Mouse (Mus musculus) heart, adult 9 months (tissue): ENCODE measurements around the gene Afap1l2.
A peak's percentile ranks its signal among the peaks of the same experiment; 100 is the strongest.

Experiments used
- DNase-seq, 2 experiments: peaks; one replicate each; pipeline ENCODE4 v3.0.0; 2022; ENCODE audit warnings: low spot score in 2 of 2

The Afap1l2 gene

DNA sequence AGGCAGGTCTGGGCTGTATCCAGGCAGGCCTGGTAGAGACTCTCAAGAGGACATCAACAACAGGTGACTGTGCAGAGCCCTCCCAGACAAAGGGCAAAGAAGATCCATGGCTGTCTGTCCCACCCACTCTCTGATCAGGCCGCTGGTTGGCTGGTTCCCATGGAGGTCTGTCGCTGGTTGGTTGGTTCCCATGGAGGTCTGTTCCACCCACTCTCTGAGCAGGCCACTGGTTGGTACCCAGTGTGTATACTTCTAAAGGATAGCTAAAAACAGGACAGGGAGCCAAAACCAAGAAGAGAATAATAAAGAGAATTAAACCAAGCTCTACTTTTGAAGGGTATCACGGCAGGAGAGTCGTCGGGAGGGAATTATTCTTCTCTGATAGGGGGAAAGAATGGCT lies 31.5 kb downstream of the Afap1l2 start:
- no peak for DNase-seq

DNA sequence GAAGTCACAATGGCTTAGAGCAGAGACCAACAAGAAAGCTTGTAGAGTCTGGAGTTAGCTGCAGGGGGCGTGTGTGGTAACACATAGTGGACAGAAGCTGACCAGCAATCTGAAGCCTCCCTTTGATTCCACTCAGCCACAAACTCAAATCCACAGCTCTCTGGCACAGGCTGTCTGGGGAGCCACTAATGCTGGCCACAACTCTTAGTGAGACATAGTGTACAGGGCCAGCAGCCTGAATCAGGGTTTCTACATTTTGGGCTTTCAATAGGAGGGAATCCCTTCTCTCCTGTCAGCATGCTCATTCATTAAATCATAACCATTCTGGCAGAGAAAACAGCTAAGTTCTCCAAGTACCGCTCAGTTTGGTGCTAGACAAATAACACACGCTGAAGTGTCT lies 32.5 kb downstream of the Afap1l2 start:
- no peak for DNase-seq

DNA sequence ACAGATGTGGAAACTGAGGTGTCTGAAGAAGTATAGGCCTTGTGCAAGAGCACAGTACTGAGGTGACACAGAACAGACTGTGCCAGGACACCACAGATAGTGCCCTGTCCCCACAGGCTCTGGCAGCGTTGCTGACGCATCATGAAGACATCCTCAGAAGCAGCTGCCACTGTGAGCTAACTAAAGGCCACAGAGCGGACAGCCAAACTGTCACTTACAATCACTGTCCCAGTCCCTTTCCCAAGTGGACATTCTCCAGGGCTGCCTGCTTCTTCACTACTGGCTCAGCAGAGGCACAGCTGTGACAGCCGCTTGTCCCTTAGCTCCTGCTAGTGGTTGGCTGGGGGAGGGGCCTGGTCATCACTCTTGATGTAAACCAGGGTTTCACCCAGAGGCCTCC lies 33.9 kb downstream of the Afap1l2 start:
- no peak for DNase-seq

DNA sequence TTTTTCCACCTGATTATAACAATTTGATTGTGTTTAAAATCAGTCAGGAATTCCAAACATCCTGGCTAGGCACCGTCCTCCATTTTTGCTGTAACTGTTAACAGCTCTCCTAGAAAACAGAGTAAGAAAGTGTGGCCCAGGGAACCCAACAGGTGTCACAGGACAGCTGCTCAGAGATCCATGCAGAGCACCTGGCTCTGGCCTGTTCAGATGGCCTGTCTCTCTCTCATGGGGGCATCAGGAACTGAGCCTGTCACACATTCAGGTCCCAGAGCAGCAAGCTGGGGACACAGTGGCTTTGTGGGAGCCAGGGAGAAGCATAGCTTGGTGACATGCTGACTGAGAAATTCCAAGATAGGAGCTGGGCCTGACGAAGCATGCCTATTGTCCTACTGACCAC lies 35.3 kb downstream of the Afap1l2 start:
- DNase-seq, result no peak

DNA sequence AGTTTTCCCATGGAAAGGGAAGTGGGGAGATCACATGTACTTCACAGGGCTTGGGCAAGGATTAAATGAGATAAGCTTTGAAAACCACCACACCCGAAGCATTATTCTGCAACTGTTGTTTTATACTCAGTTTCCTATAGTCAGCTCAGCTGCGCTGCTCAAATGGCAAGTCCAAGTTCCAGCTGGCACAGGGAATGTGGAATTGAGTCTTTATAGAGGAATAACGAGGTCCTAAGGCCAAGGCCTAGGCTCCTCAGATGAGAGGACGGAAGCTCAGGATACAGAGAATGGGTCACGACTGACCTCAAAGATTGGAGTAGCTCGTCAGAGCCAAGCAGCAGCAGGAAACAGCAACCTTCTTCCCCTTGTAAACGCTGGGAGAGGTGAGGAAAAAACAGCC lies 36.7 kb downstream of the Afap1l2 start:
- DNase-seq, result no peak

DNA sequence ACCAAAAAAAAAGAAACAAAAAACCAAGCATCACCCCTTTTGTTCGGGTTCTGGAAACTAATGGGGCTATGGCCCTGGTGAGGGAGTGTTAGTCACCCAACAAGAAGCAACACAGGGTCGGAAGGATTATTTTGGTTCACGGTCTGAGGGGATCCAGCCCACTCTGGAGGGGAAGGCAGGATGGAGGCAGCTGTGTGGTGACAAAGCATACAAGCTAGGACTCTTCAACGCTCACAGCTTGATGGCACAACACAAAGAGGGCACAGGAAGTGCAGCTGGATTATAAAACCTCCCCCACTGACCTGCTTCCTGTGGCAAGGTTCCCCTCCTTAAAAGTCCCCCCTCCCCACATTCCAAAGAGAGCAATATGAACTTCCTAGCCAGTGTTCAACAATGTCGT lies 44.2 kb downstream of the Afap1l2 start:
- no peak for DNase-seq

DNA sequence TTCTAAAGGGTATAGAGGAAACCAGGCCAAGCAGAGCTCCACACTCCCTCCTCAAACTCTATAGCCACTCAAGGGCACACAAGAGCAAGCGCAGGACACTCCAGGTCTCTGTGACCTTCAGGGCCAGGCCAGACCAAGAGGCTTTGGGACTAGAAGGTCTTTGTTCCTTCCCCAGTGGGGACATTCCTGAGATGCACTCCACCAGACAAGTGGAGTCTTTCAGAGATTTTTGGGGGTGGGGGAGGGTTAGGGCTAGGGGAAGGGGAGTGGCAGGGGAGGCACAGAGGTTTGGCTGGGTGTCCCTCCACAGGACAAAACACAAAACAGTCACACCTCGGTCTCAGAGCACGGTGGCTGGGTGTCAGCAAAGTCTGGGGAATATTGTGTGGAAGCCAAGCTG lies 48.4 kb downstream of the Afap1l2 start:
- DNase-seq, result no peak

DNA sequence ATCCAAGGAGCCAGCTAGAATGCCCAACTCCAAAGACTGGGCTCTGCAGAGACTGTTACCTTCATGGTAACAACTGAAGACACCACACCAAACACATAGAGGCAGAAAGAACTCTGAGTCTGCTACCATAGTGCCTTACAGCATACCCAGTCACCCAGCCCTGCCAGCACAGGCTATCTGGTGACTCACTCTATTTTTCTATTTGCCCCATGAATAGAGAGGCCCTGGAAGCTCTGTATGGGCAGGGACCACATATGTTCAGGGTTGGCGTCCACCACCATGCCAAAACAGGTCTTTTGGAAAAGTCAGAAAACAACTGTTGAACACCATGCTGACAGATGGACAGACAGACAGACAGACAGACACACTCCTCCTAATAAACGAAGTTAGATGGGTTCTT lies 49.0 kb downstream of the Afap1l2 start:
- no peak for DNase-seq

DNA sequence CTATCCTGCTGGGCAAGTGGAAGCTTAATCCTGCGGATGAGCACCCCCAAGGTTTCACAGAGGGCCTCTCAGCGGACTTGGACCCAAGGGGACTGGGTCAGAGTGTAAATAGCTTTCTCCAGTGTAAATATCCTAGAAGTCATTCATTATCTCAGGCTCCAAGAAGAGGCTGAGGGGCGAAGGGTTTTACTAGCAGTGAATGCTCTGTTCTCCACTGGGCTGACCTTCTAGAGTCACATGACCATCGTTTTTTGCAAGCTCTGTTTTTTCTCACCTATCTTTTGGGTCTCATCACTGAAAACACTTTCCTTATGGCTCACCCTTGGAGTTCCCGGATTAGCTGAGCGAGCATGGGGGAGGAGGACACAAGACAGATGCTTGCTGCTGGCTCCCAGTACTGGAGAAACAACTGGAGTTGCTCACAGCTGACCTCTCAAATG lies 49.4 kb downstream of the Afap1l2 start:
- no peak for DNase-seq

DNA sequence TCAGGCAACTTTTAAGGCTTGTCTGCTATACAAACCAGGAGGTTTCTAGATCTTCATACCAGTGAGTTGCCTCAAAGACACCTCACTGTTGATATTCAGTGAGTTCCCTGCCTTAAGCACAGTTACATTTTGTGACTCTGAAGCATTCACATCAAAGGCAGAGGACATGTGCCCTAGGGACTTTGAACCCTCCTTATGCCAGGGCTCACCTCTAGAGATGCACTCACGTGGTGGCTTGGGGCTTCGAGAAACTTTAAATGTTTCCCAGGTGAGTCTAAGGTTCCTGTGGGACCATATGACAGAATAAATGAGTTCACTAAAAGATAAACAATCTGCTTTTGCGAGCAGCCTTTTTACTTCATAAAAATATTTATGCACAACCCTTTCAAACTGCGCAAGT lies 50.0 kb downstream of the Afap1l2 start:
- DNase-seq, result no peak

DNA sequence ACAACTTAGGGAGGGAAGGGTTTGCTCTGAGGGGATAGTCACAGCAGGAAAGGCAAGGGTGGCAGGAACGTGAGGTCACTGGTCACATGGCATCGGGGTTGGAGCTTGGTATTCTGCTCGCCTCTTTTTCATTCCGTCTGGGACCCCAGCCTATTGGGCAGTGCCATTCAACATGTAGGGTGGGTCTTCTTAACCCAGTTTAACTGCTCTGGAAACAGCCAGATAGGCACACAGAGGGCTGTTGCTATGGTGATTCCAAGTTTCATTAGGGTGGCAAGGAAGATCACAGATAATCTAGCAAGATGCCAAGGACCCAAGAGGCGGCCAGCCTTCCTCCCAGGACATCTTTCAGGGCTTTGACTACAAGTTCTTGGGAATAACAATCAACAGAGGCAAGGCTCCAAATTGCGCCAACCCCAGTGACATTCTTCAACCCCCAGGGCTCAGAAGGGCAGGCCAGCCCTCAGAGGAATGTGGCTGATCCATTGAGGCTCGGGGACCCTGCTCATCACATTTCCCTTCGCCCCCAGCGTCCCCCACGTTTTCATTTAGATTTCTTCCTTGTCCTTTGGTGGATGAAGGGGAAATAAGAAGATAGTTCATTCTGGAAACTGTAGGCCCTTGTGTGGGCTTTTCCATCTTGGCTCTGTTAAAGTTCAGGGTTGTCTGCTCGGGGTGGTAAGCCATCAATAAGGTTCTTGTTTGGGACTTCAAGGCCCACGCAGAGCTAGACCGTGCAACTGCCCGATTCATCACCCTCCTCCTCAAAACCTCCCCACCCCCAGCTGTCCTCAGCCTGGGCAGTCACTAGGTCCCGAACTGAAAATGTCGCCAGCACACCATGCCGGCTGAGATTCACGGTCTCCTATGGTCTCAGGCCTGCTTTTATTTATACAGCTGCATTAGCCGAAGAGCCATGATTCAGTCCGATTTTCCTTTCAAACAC lies 52.2 kb downstream of the Afap1l2 start:
- no peak for DNase-seq

DNA sequence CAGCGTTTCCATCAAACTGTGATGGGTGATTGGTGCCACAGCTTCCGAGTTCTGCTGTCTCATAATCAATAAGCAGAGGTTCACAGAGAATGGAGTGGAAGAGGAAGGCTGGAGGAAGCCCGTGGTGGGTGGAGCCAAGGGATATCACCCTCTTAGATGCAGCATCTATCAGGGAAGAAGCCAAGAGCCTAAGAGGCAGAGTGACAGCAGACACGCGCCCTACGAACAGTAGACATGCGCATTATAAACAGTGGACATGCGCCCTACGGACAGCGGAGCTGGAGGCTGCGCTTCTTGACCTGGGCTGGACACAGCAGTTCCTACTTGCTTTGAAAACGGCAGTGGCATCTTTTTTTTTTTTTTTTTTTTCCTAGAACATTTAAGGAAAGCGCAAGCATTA lies 53.2 kb downstream of the Afap1l2 start:
- DNase-seq, result no peak

DNA sequence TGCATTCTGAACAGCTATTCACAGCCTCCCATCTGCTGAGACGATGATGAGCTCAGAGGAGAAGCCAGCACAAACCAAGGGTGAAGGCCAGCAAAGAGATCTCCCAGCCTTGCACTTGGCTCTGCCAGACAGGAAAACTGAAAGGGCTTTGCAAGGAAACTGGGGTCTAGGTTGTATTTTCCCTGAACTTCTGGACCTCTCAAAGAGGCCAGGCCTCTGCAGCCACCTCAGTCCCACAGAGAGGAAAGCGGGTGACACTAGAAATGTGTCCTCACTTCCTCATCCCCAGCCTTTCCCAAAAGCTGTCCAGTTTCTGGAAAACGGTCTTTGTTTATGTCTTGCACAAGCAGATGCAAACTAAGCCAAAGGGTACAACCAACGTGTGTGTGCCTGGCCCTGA lies 54.2 kb downstream of the Afap1l2 start:
- DNase-seq, result no peak

DNA sequence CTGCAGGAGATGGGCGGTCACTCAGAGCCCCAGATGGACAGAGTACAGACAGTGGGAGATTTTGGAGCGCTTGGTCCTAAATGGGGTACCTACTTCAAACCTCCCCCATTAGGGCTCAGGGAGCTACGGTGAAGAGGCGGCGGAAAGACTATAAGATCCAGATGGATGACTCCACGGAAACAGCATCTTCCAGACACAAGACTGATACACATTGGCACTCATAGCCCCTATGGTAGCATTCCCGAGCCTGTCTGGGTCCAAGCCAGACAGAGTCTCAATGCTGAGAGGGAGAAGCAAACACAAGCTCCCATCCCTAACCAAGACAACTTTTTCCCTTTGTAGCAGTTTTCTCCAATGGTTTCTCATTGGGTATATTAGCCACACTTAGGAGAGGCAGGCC lies 57.2 kb downstream of the Afap1l2 start:
- DNase-seq, result no peak

DNA sequence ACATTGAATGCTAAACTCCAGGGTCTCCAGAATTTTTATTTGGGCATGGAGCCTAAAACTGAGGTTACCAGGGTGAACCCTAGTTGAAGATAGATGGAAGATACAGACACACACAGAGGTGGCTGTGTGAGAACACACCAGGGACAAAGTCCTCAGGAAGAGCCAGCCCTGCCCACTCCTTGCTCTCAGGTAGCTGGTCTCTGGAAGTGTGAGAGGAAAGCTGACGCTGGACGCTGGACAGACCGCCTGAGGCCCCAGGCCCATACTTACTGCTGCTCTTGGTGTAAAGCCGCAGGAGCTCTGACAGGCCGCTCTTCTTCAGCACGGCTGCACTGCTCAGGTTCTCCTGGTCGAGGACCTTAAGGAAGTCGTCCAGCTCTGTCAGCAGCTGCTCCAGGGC lies 58.2 kb downstream of the Afap1l2 start:
- DNase-seq, result no peak

DNA sequence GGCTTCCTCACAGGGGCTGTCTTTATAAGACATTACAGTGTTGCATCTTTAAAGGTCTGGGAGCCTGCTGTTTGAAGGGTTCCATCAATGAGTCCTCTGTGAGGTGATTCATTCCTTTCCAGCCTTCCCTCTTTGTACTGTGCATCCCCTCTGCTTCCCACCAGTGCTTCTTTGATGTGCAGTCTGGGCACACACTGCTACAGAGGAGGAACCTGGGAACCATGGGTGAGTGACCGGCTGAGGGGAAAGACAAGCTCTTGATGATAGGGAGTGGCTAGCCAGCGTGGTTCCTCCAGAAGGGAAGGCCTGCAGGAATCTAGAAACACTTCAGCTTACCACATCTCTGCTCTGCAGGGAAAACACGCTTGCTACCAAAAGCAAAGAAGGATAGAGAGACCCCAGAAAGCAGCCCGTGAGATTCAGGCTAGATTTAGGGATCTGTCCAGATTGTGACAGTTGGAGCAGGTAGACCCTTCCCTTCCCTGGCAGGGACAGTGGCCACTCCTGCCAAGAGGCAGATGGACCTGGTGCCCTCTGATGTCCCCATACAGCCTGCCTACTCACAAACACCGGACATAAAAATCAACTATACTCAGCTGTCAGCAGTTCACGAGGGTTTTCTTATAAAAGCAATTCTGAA lies 59.9 kb downstream of the Afap1l2 start:
- no peak for DNase-seq

DNA sequence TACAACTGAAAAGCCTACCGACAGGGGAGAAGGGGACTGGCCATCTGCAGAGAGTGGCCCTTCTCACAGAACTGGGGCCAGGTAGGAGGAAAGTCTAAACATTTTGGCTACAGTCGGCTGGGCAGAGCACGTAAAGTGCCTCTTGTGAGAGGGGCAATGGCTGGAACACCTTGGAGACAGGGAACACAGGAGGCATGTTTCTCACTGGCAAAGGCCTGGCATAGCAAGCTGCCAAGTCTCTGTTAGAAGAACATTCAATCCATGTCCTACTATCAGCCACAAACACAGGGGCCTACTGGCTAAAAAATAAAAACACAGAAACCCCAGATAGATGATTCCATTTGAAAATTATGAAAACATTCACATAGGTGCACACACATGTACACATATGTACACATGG lies 61.3 kb downstream of the Afap1l2 start:
- DNase-seq, result no peak

DNA sequence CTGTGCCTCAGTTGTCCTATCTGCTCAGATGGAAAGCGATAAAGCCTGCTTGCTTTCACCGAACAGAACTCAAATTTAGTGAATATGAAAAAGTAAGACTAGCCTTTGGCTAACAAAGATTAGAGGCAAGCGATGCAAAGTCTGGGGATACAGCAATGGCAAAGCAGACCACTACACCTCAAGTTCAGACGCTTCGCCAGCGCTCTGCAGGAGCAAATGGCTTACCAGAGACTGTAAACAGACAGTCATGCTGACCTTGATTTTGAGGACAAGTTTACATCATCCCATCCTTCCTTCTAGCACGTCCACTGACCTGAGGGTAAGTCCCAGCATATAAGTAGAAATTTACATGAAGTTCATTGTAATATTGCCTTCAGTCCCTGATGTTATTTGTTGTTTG lies 61.8 kb downstream of the Afap1l2 start:
- DNase-seq, result no peak

DNA sequence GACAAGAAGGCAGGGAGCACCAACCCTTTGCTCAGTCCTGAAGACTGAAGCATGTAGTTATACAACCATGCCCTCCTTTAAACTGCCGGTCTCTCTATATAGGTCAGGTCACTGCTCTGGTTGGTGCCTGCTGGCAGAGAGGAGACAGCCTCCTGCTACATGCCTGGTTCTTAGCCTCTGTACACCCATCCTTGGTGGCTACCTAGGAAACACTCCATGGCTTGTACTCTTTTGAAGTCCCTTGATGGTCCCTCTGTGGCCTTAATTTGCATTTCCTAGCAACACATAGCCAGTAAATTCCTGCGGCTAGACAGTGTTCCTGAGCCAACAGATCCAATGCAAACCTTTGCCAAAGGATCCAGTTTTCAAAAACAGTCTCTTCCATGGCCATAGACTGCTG lies 62.4 kb downstream of the Afap1l2 start:
- DNase-seq, result no peak

DNA sequence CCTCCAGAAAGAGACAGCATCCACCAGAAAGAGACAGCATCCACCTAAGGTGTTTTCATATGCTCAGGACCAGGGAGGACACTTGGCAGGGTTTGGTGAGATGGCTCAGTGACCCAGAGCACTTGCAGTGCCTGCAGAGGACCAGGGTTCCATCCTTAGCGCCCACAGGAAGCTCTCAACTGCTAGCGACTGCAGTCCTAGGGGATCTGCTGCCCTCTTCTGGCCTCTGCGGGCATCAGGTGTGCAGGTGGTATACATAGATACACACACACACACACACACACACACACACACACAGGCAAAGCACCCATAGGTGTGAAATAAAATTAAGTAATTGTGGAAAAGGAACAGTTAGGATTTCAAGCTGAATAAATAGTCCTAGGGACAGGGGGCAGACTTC lies 63.2 kb downstream of the Afap1l2 start:
- no peak for DNase-seq

DNA sequence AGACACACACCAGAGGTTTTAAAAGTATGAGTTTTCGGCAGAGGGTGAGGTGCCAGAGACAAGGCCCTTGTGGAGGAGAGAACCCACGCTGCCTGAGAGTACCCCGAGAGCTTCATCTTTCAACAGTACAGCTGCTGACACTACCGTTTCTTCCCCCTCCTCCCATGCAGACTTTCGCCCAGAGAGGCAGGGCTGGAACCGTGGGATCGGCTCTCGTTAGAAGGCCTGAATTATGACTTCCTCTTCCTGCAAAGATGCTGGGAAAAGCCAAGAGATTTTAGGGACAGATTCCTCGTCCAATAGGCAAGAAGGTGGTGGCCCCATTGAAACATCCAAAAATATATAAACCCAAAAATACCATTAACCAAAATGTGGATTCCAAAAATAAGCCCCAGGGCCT lies 63.8 kb downstream of the Afap1l2 start:
- DNase-seq, result peak in 1 of 2 experiments; percentile 24

DNA sequence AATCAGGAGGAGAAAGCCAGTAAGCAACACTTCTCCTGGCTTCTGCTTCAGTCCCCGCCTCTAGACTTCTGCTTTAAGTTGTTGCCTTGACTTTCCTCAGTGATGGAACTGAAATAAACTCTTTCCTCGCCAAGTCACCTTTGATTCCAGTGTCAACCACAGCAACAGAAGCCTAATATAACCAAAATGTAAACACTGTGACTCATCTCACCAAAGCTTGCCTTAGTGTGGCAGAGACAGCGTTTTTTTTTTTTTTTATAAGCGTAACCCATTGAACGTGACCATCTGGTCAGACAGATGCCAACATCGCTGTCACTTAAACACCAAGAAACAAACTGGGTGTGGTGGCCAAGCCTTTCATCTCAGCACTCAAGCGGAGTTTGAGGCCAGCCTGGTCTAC lies 65.8 kb downstream of the Afap1l2 start:
- no peak for DNase-seq

DNA sequence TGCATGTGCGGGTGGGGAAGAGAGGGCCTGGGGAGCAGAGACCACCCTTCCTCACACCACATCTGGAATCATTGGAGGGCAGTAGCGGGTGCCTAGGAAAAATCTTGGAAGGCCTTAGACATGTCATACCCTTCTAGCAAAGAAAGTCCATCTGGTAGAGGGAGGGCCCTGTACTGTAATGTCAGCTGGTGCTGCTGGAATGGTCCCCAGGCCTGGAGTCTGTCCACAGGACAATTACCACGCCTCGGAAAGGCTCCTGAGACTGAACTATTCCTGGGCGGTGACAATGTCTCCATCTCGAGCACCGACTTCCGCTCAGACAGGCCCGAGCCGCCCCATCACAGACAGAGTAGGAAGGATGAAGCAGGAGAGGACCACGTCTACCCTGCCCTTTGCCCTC lies 67.5 kb downstream of the Afap1l2 start:
- peak; percentile 77 to 80 for DNase-seq
